Comparison of ENCODE assay signal across 8 mouse cellular contexts in the genomic region with DNA sequence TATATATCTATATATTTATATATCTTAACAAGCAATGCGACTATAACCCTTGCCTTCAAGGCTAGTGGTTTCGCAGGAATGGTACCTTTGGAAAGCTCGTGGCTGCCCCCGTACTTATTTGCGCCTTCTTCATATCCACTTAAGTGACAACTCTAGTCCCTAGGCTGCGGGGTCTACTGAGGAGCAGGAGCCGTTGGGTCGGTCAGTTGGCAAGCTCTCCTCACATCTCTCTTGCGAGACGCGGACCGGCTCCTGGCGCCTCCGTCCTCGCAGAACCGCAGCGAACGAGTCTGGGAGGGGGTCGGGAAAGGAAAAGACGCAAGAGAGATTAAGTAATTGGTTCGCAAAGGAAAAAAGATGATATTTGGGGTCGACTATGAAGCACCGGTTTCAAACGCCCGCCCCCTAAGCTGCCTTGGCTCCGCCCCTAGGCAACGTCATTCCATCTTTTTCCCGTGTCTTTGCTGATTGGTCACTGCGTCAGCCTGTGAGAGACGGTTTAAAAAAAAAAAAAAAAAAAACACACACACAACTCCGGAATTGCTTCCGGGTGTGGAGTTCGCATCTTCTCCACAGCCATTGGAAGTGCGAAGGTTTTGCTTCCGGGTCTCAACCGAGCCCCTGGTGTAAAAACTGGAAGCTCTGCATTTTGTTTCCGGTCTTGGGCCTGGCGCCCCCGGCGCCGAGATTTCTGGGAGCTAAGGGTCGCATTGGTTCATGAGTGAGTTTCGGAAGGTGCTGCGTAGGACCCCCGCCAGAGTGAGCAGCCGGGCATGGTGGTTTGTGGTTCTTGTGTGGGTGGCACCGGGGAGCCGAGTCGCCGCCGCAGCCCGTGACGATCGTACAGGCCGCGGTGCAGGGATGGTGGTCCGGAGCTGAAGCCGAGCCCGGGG. TPM values are rescaled to one million over a fixed set of nuclear protein-coding genes. Genes with fewer than 3 reads are reported as not detected.
A peak's percentile ranks its signal among the peaks of the same experiment; 100 is the strongest.
DNase-seq lines count a peak whose midpoint lies in the region; ATAC-seq lines count a peak whose summit lies in the region.

TSS of gene Kdm4d (minus strand) at position 460 of the 893 bp plus-strand sequence.
TSS of gene Cwc15 (plus strand) at position 595 of the 893 bp plus-strand sequence.

- H3K27ac ChIP-seq in heart, embryonic 14.5 days (replicated peaks in 1 of 2; ENCODE audit: control insufficient read depth in 1 of 2, insufficient read depth in 1 of 2, low read depth in 2 of 2, low read length in 2 of 2) = peak within 1 kb of the TSS; percentile 50 to 65
- no peak within 1 kb of the TSS; the same call in 1 of the 2 replicates for H3K27ac ChIP-seq in liver, embryonic 13.5 days
- peak within 1 kb of the TSS; percentile 74 for H3K27ac ChIP-seq in stomach, embryonic 16.5 days (ENCODE audit: low read length)

- peak within 1 kb of the TSS; percentile 88 for H3K9ac ChIP-seq in heart, embryonic 14.5 days (ENCODE audit: low read length)
- peak within 1 kb of the TSS; percentile 84 for H3K9ac ChIP-seq in liver, embryonic 13.5 days
- peak within 1 kb of the TSS; percentile 88 for H3K9ac ChIP-seq in stomach, embryonic 16.5 days (ENCODE audit: low read length)

- peak within 1 kb of the TSS; percentile 88 for H3K4me2 ChIP-seq in heart, embryonic 14.5 days (ENCODE audit: low read length)
- peak within 1 kb of the TSS; percentile 82 for H3K4me2 ChIP-seq in liver, embryonic 13.5 days
- H3K4me2 ChIP-seq in stomach, embryonic 16.5 days (ENCODE audit: low read depth, low read length) = peak within 1 kb of the TSS; percentile 73

- DNase-seq in c-Kit-negative CD71-positive TER-119-positive erythroid progenitor cells, embryonic 14.5 days (ENCODE audit: low read depth, low spot score) = peak; percentile 97
- peak; percentile 90 for DNase-seq in fibroblast of lung, adult 2 months (ENCODE audit: low read depth)
- DNase-seq in kidney, postnatal 14 days = peak; percentile 97
- DNase-seq in liver, embryonic 13.5 days = peak; percentile 91
- peak; percentile 90 for DNase-seq in neural tube, embryonic 10.5 days (ENCODE audit: extremely low spot score, low spot score)

- WGBS in heart, embryonic 14.5 days = under 1% methylated on average over 59 of the region's 59 CpGs
- under 1% methylated on average over 59 of the region's 59 CpGs for WGBS in liver, embryonic 13.5 days (ENCODE audit: insufficient replicate concordance)
- under 1% methylated on average over 59 of the region's 59 CpGs for WGBS in stomach, embryonic 16.5 days

- H3K4me3 ChIP-seq in heart, embryonic 14.5 days (ENCODE audit: control insufficient read depth in 1 of 2, insufficient read depth in 1 of 2, low read depth in 1 of 2, low read length in 2 of 2) = peak within 1 kb of the TSS; percentile 74 to 78
- H3K4me3 ChIP-seq in liver, embryonic 13.5 days (replicated peaks) = peak within 1 kb of the TSS; percentile 94
- peak within 1 kb of the TSS; percentile 86 for H3K4me3 ChIP-seq in stomach, embryonic 16.5 days (replicated peaks; ENCODE audit: low read length)

- H3K4me1 ChIP-seq in heart, embryonic 14.5 days (ENCODE audit: control insufficient read depth in 2 of 2, insufficient read depth in 2 of 2, low read length in 2 of 2) = peaks cover 0 to 9% of the 10 kb centered on the region in 2 experiments; a peak in 1 of 4 replicates
- peaks cover 13% of the 10 kb centered on the region for H3K4me1 ChIP-seq in liver, embryonic 13.5 days (replicated peaks)
- H3K4me1 ChIP-seq in stomach, embryonic 16.5 days (ENCODE audit: control insufficient read depth, insufficient read depth, low read length) = peaks cover 6% of the 10 kb centered on the region; the same call in 1 of the 2 replicates

- peak; percentile 73 for ATAC-seq in CD4-positive, CD25-positive, alpha-beta regulatory T cell, adult 4 months
- ATAC-seq in heart, embryonic 14.5 days (ENCODE audit: insufficient number of reproducible peaks, insufficient read depth, low FRiP score, low read depth) = peak; percentile 94
- ATAC-seq in liver, embryonic 13.5 days (ENCODE audit: low read depth) = peak; percentile 97
- peak; percentile 98 for ATAC-seq in stomach, embryonic 16.5 days (ENCODE audit: insufficient read depth, low FRiP score)

- no peaks in the 10 kb centered on the region for H3K27me3 ChIP-seq in heart, embryonic 14.5 days (ENCODE audit: control insufficient read depth, insufficient read depth, low read length)
- H3K27me3 ChIP-seq in liver, embryonic 13.5 days = no peaks in the 10 kb centered on the region
- H3K27me3 ChIP-seq in stomach, embryonic 16.5 days (ENCODE audit: control insufficient read depth, insufficient read depth, low read length) = no peaks in the 10 kb centered on the region

- peaks cover 34% of the 10 kb centered on the region for H3K36me3 ChIP-seq in heart, embryonic 14.5 days (ENCODE audit: control insufficient read depth, insufficient read depth, low read length)
- peaks cover 31% of the 10 kb centered on the region for H3K36me3 ChIP-seq in liver, embryonic 13.5 days
- peaks cover 21% of the 10 kb centered on the region; the same call in 1 of the 2 replicates for H3K36me3 ChIP-seq in stomach, embryonic 16.5 days (ENCODE audit: control insufficient read depth, insufficient read depth, low read length)

- H3K9me3 ChIP-seq in heart, embryonic 14.5 days (ENCODE audit: control insufficient read depth, low read length) = no peaks in the 10 kb centered on the region
- no peaks in the 10 kb centered on the region for H3K9me3 ChIP-seq in liver, embryonic 13.5 days (replicated peaks)
- no peaks in the 10 kb centered on the region for H3K9me3 ChIP-seq in stomach, embryonic 16.5 days (replicated peaks; ENCODE audit: control insufficient read depth, low read length)

RNA-seq across cellular contexts. Expression of gene Kdm4d, which starts in this region (rescaled TPM):
- polyA plus RNA-seq in CD4-positive, CD25-positive, alpha-beta regulatory T cell, adult 4 months (2017; shearing (Covaris generic)) = 1 to 10 TPM; 2.4 to 2.5 TPM
- polyA plus RNA-seq in heart, embryonic 14.5 days (2014; fragmentation: Nextera tagmentation; extraction: Ambion mirVana) = 0.07 and 0.12 TPM in 2 replicates
- polyA plus RNA-seq in liver, embryonic 13.5 days (2015; fragmentation: Nextera tagmentation; extraction: Ambion mirVana) = 0.05 TPM in 2 replicates
- polyA plus RNA-seq in stomach, embryonic 16.5 days (2015; fragmentation: Nextera tagmentation; extraction: Ambion mirVana) = 0.26 and 0.34 TPM in 2 replicates

RNA-seq across cellular contexts. Expression of gene Cwc15, which starts in this region (rescaled TPM):
- polyA plus RNA-seq in CD4-positive, CD25-positive, alpha-beta regulatory T cell, adult 4 months (2017; shearing (Covaris generic)) = 100 to 1,000 TPM; 189 to 201 TPM
- polyA plus RNA-seq in heart, embryonic 14.5 days (2014; fragmentation: Nextera tagmentation; extraction: Ambion mirVana) = 116 and 122 TPM in 2 replicates
- polyA plus RNA-seq in liver, embryonic 13.5 days (2015; fragmentation: Nextera tagmentation; extraction: Ambion mirVana) = 86.3 and 104 TPM in 2 replicates
- polyA plus RNA-seq in stomach, embryonic 16.5 days (2015; fragmentation: Nextera tagmentation; extraction: Ambion mirVana) = 133 and 151 TPM in 2 replicates
